Mouse (Mus musculus) heart, adult 2 months (tissue): ENCODE results near the gene Bcs1l. TPM values are rescaled to one million over a fixed set of nuclear protein-coding genes. Genes with fewer than 3 reads are reported as not detected.
A peak's percentile ranks its signal among the peaks of the same experiment; 100 is the strongest.

ENCODE experiments used
- DNase-seq, 2 experiments: peaks; one replicate each; pipeline ENCODE4 v3.0.0; 2021
- H3K27ac ChIP-seq: fragments of 200-600 bp; 2 replicates; pipeline ENCODE4 v1.8.1; 2022
- H3K27me3 ChIP-seq: fragments of 200-500 bp; 2 replicates; pipeline ENCODE4 v1.6.1; 2012; ENCODE audit warnings: mild to moderate bottlenecking, low read length, inconsistent platforms, mixed read lengths; ENCODE audit not compliant: control insufficient read depth, insufficient read depth
- H3K36me3 ChIP-seq: fragments of 200-500 bp; 2 replicates; pipeline ENCODE4 v1.6.1; 2012; ENCODE audit warnings: low read length, inconsistent platforms; ENCODE audit not compliant: control insufficient read depth, insufficient read depth
- H3K4me1 ChIP-seq: fragments of 200-500 bp; 2 replicates; pipeline ENCODE4 v1.6.1; 2011; ENCODE audit warnings: low read length; ENCODE audit not compliant: control insufficient read depth, insufficient read depth
- H3K4me3 ChIP-seq: fragments of 200-600 bp; 2 replicates; pipeline ENCODE4 v1.8.1; 2022
- H3K79me2 ChIP-seq: fragments of 200-500 bp; replicated peaks from 2 replicates; pipeline ENCODE4 v1.6.1; 2012; ENCODE audit warnings: mild to moderate bottlenecking, inconsistent platforms, low read length, moderate library complexity, mixed read lengths; ENCODE audit not compliant: control insufficient read depth, insufficient read depth
- H3K9ac ChIP-seq: fragments of 200-500 bp; 2 replicates; pipeline ENCODE4 v1.6.1; 2012; ENCODE audit warnings: low read depth, mild to moderate bottlenecking, control low read depth, inconsistent platforms, low read length, mixed read lengths
- CTCF ChIP-seq: fragments of 200-600 bp; IDR thresholded peaks from 2 replicates; pipeline ENCODE4 v1.8.1; 2022; ENCODE audit warnings: antibody characterized with exemption, mild to moderate bottlenecking, moderate library complexity
- EP300 ChIP-seq: fragments of 200-500 bp; IDR thresholded peaks from 2 replicates; pipeline ENCODE4 v1.6.1; 2011; ENCODE audit warnings: low read depth, low read length, control low read depth; ENCODE audit not compliant: insufficient read depth
- POLR2A ChIP-seq: fragments of 200-500 bp; IDR thresholded peaks from 2 replicates; pipeline ENCODE4 v1.6.1; 2011; ENCODE audit warnings: mild to moderate bottlenecking, low read depth, low read length, control low read depth; ENCODE audit not compliant: insufficient read depth
- WGBS: fragments of 180-500 bp; shearing (Covaris S2); methylation state at CpG from one replicate; pipeline ENCODE4 v1.1.7; 2018; 5-methylcytosine and 5-hydroxymethylcytosine counted together
- intact Hi-C: fragments of 180-260 bp; cut with DNase I; formaldehyde crosslinking; loops from one replicate; pipeline ENCODE4 v1.15.1; 2025
- polyA plus RNA-seq: library from polyadenylated mRNA; depleted of rRNA; stranded (reverse); fragments of >200 nt; gene quantifications from 2 replicates; pipeline ENCODE4 v1.2.3, GENCODE M21; 2012
- total RNA-seq, 2 experiments: library from RNA; stranded (reverse); gene quantifications; 2 replicates each; pipeline ENCODE4 v1.2.3; 2021

The Bcs1l gene
- total and polyA plus RNA-seq, 3 experiments = 28.4 to 44.4 (median 30.9) TPM

DNA sequence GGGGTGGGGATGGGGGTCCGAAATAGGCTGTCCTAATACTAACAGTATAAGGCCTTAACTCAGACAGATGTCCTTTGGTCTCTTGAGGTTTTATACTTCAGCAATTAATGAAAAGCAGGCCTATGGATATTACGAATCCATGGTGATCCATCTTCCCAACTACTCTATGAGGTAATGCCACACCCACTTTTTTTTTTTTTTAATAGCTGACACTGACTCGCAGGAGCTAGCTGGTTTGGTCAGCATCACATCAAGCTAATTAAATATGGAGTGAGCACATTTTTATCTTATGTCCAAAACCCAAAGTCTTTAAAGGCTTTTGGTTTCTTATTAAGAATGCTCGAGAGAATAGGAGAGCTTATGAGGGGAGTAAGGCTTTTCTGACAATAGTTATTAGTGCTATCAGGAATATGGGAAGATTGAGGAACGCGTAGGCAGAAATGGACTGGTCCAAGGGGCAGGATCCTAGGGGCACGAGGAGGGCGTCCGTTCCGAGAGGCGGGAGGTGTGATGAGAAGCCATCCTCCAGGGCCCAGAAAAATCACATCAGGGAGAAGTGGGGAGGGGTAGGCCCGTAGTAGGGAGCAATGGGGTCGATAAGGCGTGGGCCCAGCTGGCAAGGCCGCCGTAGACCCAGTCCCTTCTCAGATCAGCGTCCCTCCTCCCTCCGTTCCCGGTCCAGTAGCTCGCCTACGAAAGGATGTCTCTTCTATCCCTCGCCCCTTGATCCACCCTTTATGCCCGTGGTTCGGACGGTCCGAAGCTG is 12.6 kb downstream of the Bcs1l start:
- H3K9ac ChIP-seq = peak overlapping the region; percentile 76
- H3K4me3 ChIP-seq = peak overlapping the region; percentile 81
- H3K36me3 ChIP-seq = no peaks in the 10 kb centered on the region
- DNase-seq = no peak
- 8% methylated on average over 26 of the region's 26 CpGs for WGBS
- H3K4me1 ChIP-seq = peaks cover 1% of the 10 kb centered on the region
- no peaks in the 10 kb centered on the region for H3K27me3 ChIP-seq
- no peaks in the 10 kb centered on the region for H3K79me2 ChIP-seq
- no peak for TF ChIP-seq CTCF
- no peak for TF ChIP-seq POLR2A
- TF ChIP-seq EP300 = no peak
- H3K27ac ChIP-seq = peak overlapping the region; percentile 84
- intact Hi-C loops = loop anchor here (1.0 to 5.0 kb wide), 2 partner anchors 12 to 162 kb away; partner anchors contain the start of genes Bcs1l and Zfp142

DNA sequence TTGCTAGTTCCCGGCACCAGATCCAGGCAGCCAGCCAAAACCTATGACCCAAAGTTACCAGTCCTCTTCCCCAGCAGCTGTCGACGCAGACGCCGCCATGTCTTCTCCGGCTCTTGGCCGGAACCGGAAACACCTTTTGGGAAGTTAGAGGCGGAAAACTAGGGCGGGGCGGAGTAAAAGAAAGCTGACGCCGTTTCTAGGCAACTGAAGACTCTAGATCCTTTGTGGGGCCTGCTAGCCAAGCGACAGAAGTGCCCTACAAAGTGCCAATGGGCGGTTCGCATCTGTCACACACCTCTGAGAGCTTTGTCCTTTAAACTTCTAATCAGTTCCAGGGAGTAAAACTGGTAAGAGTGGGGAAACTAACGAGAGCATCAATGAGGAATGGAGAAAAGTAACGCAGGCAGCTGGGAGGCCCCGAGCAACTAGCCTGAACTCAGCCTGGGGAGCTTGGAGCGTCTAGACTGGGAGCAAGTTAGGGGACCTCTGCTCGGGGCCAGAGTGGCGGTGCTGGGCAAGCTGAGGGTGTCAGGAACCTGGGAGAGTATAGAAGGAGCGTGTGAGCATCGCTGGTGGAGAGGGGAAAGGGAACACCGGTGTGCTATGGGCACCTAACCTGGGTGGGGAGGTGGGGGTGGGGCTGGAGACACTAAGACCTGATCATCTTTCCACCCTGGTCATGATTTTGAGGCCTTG is 13.3 kb downstream of the Bcs1l start, which contains the start of the genes Rnf25 and Stk36:
Rnf25 (minus strand) TSS at position 131 of the 696 bp plus-strand sequence.
Stk36 (plus strand) TSS at position 179 of the 696 bp plus-strand sequence.
- Histone ChIP-seq H3K27ac (peak within 1 kb of the TSS; percentile 84), H3K4me1 (peaks cover 1% of the 10 kb centered on the region), H3K36me3 (no peaks in the 10 kb centered on the region), H3K79me2 (no peaks in the 10 kb centered on the region), H3K9ac (peak within 1 kb of the TSS; percentile 76), H3K4me3 (peak within 1 kb of the TSS; percentile 81), H3K27me3 (no peaks in the 10 kb centered on the region)
- 10% methylated on average over 25 of the region's 25 CpGs for WGBS
- intact Hi-C loops = loop anchor here (1.0 to 5.0 kb wide), 2 partner anchors 13 to 161 kb away; partner anchors contain the start of genes Bcs1l and Zfp142
- DNase-seq = peak; percentile 86 to 90
- TF ChIP-seq CTCF (no peak), POLR2A (peak; percentile 97)

DNA sequence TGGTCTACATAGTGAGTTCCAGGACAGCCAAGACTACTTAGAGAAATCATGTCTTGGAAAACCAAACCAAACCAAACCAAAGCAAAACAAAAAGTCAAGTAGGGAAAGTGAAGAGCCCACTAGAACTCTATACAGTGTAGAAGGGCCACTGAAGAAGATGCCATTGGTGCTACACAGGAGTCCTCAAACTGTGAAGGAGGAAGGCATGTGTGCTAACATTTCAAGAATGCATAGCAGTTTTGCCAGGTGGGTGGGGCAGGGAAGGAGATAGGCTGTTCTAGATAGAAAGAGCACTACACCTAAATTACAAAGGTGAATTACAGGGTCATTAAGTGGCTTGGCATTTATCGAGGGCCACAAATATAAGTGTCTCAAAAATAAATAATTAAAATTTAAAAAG is 36.1 kb downstream of the Bcs1l start:
- DNase-seq = no peak
- Histone ChIP-seq H3K27me3 (no peaks in the 10 kb centered on the region), H3K4me1 (no peaks in the 10 kb centered on the region), H3K27ac (no peak overlapping the region), H3K36me3 (no peaks in the 10 kb centered on the region), H3K9ac (no peak overlapping the region), H3K79me2 (no peaks in the 10 kb centered on the region), H3K4me3 (no peak overlapping the region)
- intact Hi-C loops = no loop called here
- TF ChIP-seq POLR2A (no peak), CTCF (no peak), EP300 (no peak)
- WGBS = 97% methylated on average over 1 of the region's 1 CpGs

DNA sequence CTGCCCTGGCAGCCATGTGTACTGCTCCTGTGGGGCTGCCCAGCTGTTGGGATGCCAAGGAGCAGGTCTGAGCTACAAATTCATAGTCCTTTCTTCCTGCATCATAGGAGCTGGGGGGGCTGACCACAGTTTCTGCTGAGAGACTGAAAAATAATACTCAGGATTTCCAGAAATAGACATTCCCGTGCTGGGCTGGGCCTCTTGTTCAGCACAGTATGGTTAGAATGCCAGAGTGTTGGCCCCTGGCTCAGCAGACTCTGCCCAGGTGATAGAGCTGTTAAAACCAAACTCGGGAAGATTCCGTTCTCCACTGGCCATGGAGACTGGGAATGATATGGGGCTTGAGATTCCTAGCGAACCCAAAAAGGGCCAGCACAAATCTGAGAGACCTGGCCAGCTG is 38.0 kb downstream of the Bcs1l start:
- H3K27ac ChIP-seq = no peak overlapping the region
- H3K36me3 ChIP-seq = no peaks in the 10 kb centered on the region
- H3K4me3 ChIP-seq = no peak overlapping the region
- no peaks in the 10 kb centered on the region for H3K4me1 ChIP-seq
- WGBS = 64% methylated on average over 4 of the region's 4 CpGs
- H3K79me2 ChIP-seq = no peaks in the 10 kb centered on the region
- DNase-seq = no peak
- TF ChIP-seq POLR2A (no peak), CTCF (no peak), EP300 (no peak)
- no peaks in the 10 kb centered on the region for H3K27me3 ChIP-seq
- no peak overlapping the region for H3K9ac ChIP-seq
- intact Hi-C loops = no loop called here

DNA sequence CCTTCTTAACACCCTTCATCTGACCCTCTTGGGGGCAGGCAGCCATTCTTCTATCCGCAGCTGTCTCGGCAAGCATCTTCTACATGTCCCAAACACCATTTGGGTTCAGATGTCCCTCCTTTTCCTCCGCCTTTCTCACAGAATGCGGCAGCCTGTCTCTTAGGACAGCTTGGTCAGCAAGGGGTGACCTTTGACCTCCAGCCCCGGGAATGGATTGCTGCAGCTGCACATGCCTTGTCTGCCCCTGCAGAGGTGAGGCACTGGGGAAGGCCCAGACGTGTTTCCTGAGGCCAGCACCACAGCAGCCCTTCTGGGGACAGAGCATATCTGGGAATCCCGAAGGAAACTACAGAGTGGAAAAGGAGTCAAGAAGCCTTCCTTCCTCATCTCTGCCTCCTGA is 39.9 kb downstream of the Bcs1l start:
- intact Hi-C loops = no loop called here
- 58% methylated on average over 7 of the region's 7 CpGs for WGBS

More for the DNA sequence above, 39.9 kb downstream of the Bcs1l start:
- Histone ChIP-seq H3K27ac (no peak overlapping the region), H3K79me2 (no peaks in the 10 kb centered on the region), H3K27me3 (no peaks in the 10 kb centered on the region), H3K4me3 (no peak overlapping the region), H3K4me1 (no peaks in the 10 kb centered on the region), H3K36me3 (no peaks in the 10 kb centered on the region), H3K9ac (no peak overlapping the region)
- DNase-seq = no peak
- no peak for TF ChIP-seq EP300
- no peak for TF ChIP-seq POLR2A
- TF ChIP-seq CTCF = no peak
